Mouse (Mus musculus) liver, embryonic 14.5 days (tissue): Measurements from ENCODE around the gene Gdap1l1. TPM values are rescaled to one million over a fixed set of nuclear protein-coding genes. Genes with fewer than 3 reads are reported as not detected.

Source experiments
- ATAC-seq: fragments of 200-750 bp; cut with Nextera tagmentation; 2 replicates; pipeline ENCODE4 v1.8.0; 2017; ENCODE audit warnings: moderate number of reproducible peaks, mild to moderate bottlenecking, moderate library complexity; ENCODE audit not compliant: insufficient read depth
- DNase-seq, 3 experiments: peaks; one replicate each; pipeline ENCODE4 v3.0.0-alpha.2; 2012 to 2013; ENCODE audit warnings: low read depth in 3 of 3, low spot score in 3 of 3
- H3K27ac ChIP-seq: fragments of 300-500 bp; sonication (generic); 2 replicates; pipeline ENCODE4 v1.5.1; 2014; ENCODE audit warnings: moderate library complexity, mild to moderate bottlenecking, control low read depth, inconsistent platforms
- H3K27me3 ChIP-seq: fragments of 300-500 bp; sonication (generic); 2 replicates; pipeline ENCODE4 v1.6.1; 2014; ENCODE audit warnings: mild to moderate bottlenecking, low read length, moderate library complexity; ENCODE audit not compliant: control insufficient read depth, insufficient read depth
- H3K36me3 ChIP-seq: fragments of 300-500 bp; sonication (generic); replicated peaks from 2 replicates; pipeline ENCODE4 v1.6.1; 2014; ENCODE audit warnings: low read depth; ENCODE audit not compliant: control insufficient read depth, insufficient read depth
- H3K4me1 ChIP-seq, 2 experiments: fragments of 200-500 bp in 1 of 2; fragments of 300-500 bp in 1 of 2; sonication (generic) in 1 of 2; replicated peaks; 2 replicates each; pipeline ENCODE4 v1.6.1; 2012 to 2014; ENCODE audit warnings: antibody characterized with exemption in 1 of 2, inconsistent platforms in 1 of 2, low read length in 1 of 2; ENCODE audit not compliant: control insufficient read depth in 2 of 2, insufficient read depth in 2 of 2
- H3K4me2 ChIP-seq: fragments of 300-500 bp; sonication (generic); 2 replicates; pipeline ENCODE4 v1.6.1; 2014; ENCODE audit warnings: low read depth, mild to moderate bottlenecking, control low read depth, moderate library complexity
- H3K4me3 ChIP-seq, 2 experiments: fragments of 200-500 bp in 1 of 2; fragments of 300-500 bp in 1 of 2; sonication (generic) in 1 of 2; 2 replicates each; pipeline ENCODE4 v1.5.1; 2012 to 2014; ENCODE audit warnings: low read depth in 2 of 2, low read length in 2 of 2, mild to moderate bottlenecking in 2 of 2, control low read depth in 1 of 2, inconsistent platforms in 1 of 2, moderate library complexity in 1 of 2; ENCODE audit not compliant: insufficient read depth in 1 of 2
- H3K9ac ChIP-seq: fragments of 300-500 bp; sonication (generic); replicated peaks from 2 replicates; pipeline ENCODE4 v1.6.1; 2014; ENCODE audit warnings: mild to moderate bottlenecking, control low read depth, moderate library complexity
- H3K9me3 ChIP-seq: fragments of 300-500 bp; sonication (generic); 2 replicates; pipeline ENCODE4 v1.6.1; 2016; ENCODE audit warnings: low read length, mixed read lengths; ENCODE audit not compliant: control insufficient read depth
- CTCF ChIP-seq: IDR thresholded peaks from 2 replicates; pipeline ENCODE4 v1.5.1; 2016; ENCODE audit warnings: antibody characterized with exemption, low read depth, control low read depth
- EP300 ChIP-seq: IDR thresholded peaks from 2 replicates; pipeline ENCODE4 v1.6.1; 2016; ENCODE audit warnings: antibody characterized with exemption, low read depth
- WGBS: fragments of 180-500 bp; shearing (Covaris S2); extraction: QIAGEN DNeasy Blood & Tissue Kit; methylation state at CpG from one replicate; pipeline ENCODE4 v1.1.7; 2014; ENCODE audit not compliant: insufficient replicate concordance; 5-methylcytosine and 5-hydroxymethylcytosine counted together
- polyA plus RNA-seq, 2 experiments: library from polyadenylated mRNA; depleted of rRNA in 1 of 2; stranded (reverse) in 1 of 2; unstranded in 1 of 2; fragments of >200 nt; fragmentation: Nextera tagmentation in 1 of 2; extraction: Ambion mirVana in 1 of 2; gene quantifications; 2 replicates each; pipeline versions ENCODE4 v1.2.1 to v1.2.3; 2012 to 2014

Gene Gdap1l1
- polyA plus RNA-seq, 2 experiments = 0.03 TPM; not detected in 1

GRCm38 (mm10) chr2:163493976-163494375 lies 55.7 kb downstream of the Gdap1l1 start:
- no peaks in the 10 kb centered on the region for H3K9me3 ChIP-seq
- H3K4me1 ChIP-seq = no peaks in the 10 kb centered on the region
- TF ChIP-seq EP300 (no peak), CTCF (no peak)
- ATAC-seq (no peak), DNase-seq (no peak)
- no peaks in the 10 kb centered on the region for H3K27me3 ChIP-seq
- 30% methylated on average over 5 of the region's 5 CpGs for WGBS
- no peak overlapping the region for H3K4me2 ChIP-seq
- no peak overlapping the region for H3K9ac ChIP-seq
- no peaks in the 10 kb centered on the region for H3K36me3 ChIP-seq
- H3K27ac ChIP-seq = no peak overlapping the region
- no peak overlapping the region for H3K4me3 ChIP-seq

GRCm38 (mm10) chr2:163494456-163494855 lies 56.2 kb downstream of the Gdap1l1 start:
- H3K4me2 ChIP-seq = no peak overlapping the region
- WGBS = 25% methylated on average over 6 of the region's 6 CpGs
- no peaks in the 10 kb centered on the region for H3K9me3 ChIP-seq
- H3K27ac ChIP-seq = no peak overlapping the region
- H3K4me1 ChIP-seq = no peaks in the 10 kb centered on the region
- no peak for DNase-seq
- no peak for ATAC-seq
- H3K27me3 ChIP-seq = no peaks in the 10 kb centered on the region
- no peak overlapping the region for H3K4me3 ChIP-seq
- TF ChIP-seq CTCF (no peak), EP300 (no peak)
- H3K36me3 ChIP-seq = no peaks in the 10 kb centered on the region
- H3K9ac ChIP-seq = no peak overlapping the region

- Histone ChIP-seq H3K4me1 (no peaks in the 10 kb centered on the region; a peak in 1 of 4 replicates), H3K4me2 (no peak overlapping the region), H3K4me3 (no peak overlapping the region), H3K27me3 (no peaks in the 10 kb centered on the region), H3K9ac (no peak overlapping the region), H3K36me3 (no peaks in the 10 kb centered on the region), H3K27ac (no peak overlapping the region), H3K9me3 (no peaks in the 10 kb centered on the region)
- no peak for ATAC-seq
- 56% methylated on average over 2 of the region's 2 CpGs for WGBS
- DNase-seq = no peak
- TF ChIP-seq CTCF (no peak), EP300 (no peak)
Observed at GRCm38 (mm10) chr2:163502219-163502618, 63.9 kb downstream of the Gdap1l1 start.

- Histone ChIP-seq H3K4me3 (no peak overlapping the region), H3K27me3 (no peaks in the 10 kb centered on the region), H3K36me3 (no peaks in the 10 kb centered on the region), H3K4me2 (no peak overlapping the region), H3K9ac (no peak overlapping the region), H3K27ac (no peak overlapping the region), H3K4me1 (no peaks in the 10 kb centered on the region; a peak in 1 of 4 replicates), H3K9me3 (no peaks in the 10 kb centered on the region)
- DNase-seq (no peak), ATAC-seq (no peak)
- no peak for TF ChIP-seq EP300
- no peak for TF ChIP-seq CTCF
- 53% methylated on average over 7 of the region's 7 CpGs for WGBS
Observed at GRCm38 (mm10) chr2:163503191-163503590, 64.9 kb downstream of the Gdap1l1 start.

Other genes starting within 250 kb of the Gdap1l1 start
- gene Tox2, start 235.4 kb upstream of the Gdap1l1 start, polyA plus RNA-seq (2012; rRNA removed) = 0.71 and 1.4 TPM in 2 replicates
- gene Tox2, start 235.4 kb upstream of the Gdap1l1 start, polyA plus RNA-seq (2014; fragmentation: Nextera tagmentation; extraction: Ambion mirVana) = 0.25 and 0.45 TPM in 2 replicates
- gene Jph2, start 40.5 kb upstream of the Gdap1l1 start, polyA plus RNA-seq (2012; rRNA removed) = 0.07 and 0.10 TPM in 2 replicates
- gene Jph2, start 40.5 kb upstream of the Gdap1l1 start, polyA plus RNA-seq (2014; fragmentation: Nextera tagmentation; extraction: Ambion mirVana) = 0.03 TPM in 1 of 2 replicates, not detected in the other
- gene Oser1, start 13.8 kb upstream of the Gdap1l1 start, polyA plus RNA-seq (2012; rRNA removed) = 10.1 and 12.8 TPM in 2 replicates
- 31.3 and 34.6 TPM in 2 replicates for gene Oser1, start 13.8 kb upstream of the Gdap1l1 start, polyA plus RNA-seq (2014; fragmentation: Nextera tagmentation; extraction: Ambion mirVana)
- gene Fitm2, start 34.2 kb downstream of the Gdap1l1 start, polyA plus RNA-seq (2012; rRNA removed) = 1.8 and 1.9 TPM in 2 replicates
- 3.0 and 3.1 TPM in 2 replicates for gene Fitm2, start 34.2 kb downstream of the Gdap1l1 start, polyA plus RNA-seq (2014; fragmentation: Nextera tagmentation; extraction: Ambion mirVana)
- gene R3hdml, start 53.8 kb downstream of the Gdap1l1 start, polyA plus RNA-seq (2012; rRNA removed) = not detected in 2 replicates
- gene R3hdml, start 53.8 kb downstream of the Gdap1l1 start, polyA plus RNA-seq (2014; fragmentation: Nextera tagmentation; extraction: Ambion mirVana) = not detected in 2 replicates
- 22.9 and 23.2 TPM in 2 replicates for gene Hnf4a, start 68.3 kb downstream of the Gdap1l1 start, polyA plus RNA-seq (2012; rRNA removed)
- gene Hnf4a, start 68.3 kb downstream of the Gdap1l1 start, polyA plus RNA-seq (2014; fragmentation: Nextera tagmentation; extraction: Ambion mirVana) = 10.6 and 11.6 TPM in 2 replicates
- 3.4 and 5.3 TPM in 2 replicates for gene Ttpal, start 163.8 kb downstream of the Gdap1l1 start, polyA plus RNA-seq (2012; rRNA removed)
- 10.0 and 11.5 TPM in 2 replicates for gene Ttpal, start 163.8 kb downstream of the Gdap1l1 start, polyA plus RNA-seq (2014; fragmentation: Nextera tagmentation; extraction: Ambion mirVana)
- gene Serinc3, start 206.7 kb downstream of the Gdap1l1 start, polyA plus RNA-seq (2012; rRNA removed) = 225 and 257 TPM in 2 replicates
- gene Serinc3, start 206.7 kb downstream of the Gdap1l1 start, polyA plus RNA-seq (2014; fragmentation: Nextera tagmentation; extraction: Ambion mirVana) = 165 TPM in 2 replicates
- 50.9 and 52.3 TPM in 2 replicates for gene Pkig, start 219.9 kb downstream of the Gdap1l1 start, polyA plus RNA-seq (2012; rRNA removed)
- 99.0 and 107 TPM in 2 replicates for gene Pkig, start 219.9 kb downstream of the Gdap1l1 start, polyA plus RNA-seq (2014; fragmentation: Nextera tagmentation; extraction: Ambion mirVana)